Mouse (Mus musculus) CD8-positive naive resting alpha-beta T cell, adult 2 months (primary cell): Measurements from ENCODE around the gene Asrgl1.
"Not testable (repeated sequence)": the region's sequence is repeated elsewhere in the genome, so short reads cannot be mapped to it uniquely, and the experiment has no call there.

Experiments
- DNase-seq, 2 experiments: peaks; one replicate each; pipeline ENCODE4 v3.0.0; 2022; ENCODE audit warnings: low read depth in 2 of 2, low spot score in 2 of 2

The Asrgl1 gene

DNA sequence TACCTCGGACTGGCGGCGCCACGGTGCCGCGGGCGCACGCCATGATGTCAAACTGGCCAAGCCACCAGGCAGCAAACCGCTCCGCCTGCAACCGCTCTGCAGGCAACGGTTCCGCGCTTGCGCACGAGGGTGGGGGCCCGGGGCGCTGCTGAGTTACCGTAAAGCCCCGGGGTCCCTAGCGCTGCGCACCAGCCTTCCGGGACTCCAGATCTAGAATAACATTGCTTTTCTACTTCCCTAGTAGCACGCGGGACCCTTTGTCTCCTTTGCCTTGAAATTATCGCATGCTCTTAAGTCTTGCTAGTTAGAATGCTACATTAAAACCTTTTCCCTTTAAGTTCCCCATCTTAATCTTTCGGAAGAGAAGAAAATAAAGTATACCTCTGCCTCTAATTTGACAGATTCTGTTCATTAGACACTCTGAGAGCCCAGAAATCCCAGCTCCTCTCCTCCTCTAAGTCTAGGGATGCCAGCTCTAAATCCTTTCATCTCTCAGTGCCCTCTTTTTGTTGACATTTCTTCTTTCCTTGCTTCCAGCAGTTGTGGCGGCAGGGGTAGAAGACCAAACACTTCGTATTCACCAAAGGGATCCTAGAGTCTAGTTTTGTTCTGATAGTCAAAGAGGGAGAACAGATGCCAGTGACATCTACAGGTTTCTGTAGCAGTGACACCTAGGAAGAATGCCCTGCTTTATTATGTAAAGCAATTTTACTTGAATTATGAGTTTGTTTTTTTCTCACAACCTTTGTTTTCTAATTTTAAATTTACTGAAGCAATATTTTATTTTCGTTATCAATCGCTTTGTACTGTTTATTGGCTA lies at the start of gene Asrgl1:
Gene Asrgl1 (minus strand): TSS at position 125 of the 820 bp plus-strand sequence.
- peak; percentile 84 to 89 for DNase-seq

- DNase-seq: no peak
Observed at GRCm38 (mm10) chr19:9146214-9146613, 10.8 kb upstream of the Asrgl1 start.

DNA sequence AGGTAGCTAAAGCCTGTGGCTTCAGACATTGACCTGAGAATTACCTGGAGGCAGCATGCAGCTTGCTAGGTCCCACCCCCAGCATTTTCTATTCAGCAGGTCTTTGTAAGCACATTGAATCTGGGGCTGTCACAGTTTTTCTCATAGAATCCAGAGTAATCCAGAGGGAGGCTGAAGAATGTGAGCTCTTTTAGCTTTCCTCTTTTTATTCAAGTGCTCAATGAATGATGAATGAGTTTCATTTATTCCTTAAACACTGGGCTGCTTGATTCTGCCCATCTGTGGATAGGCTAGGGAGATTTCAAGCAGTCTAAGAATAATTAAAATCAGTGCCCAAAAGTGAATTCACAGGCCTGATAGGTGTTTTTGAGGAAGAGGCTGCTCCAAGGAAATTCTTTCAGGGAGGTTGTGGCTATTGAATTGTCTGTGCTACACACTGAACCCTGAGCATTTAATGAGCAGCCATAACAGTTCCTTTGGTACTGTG lies 8.2 kb upstream of the Asrgl1 start:
- no peak for DNase-seq

GRCm38 (mm10) chr19:9143230-9143629 lies 7.8 kb upstream of the Asrgl1 start:
- DNase-seq: no peak

DNA sequence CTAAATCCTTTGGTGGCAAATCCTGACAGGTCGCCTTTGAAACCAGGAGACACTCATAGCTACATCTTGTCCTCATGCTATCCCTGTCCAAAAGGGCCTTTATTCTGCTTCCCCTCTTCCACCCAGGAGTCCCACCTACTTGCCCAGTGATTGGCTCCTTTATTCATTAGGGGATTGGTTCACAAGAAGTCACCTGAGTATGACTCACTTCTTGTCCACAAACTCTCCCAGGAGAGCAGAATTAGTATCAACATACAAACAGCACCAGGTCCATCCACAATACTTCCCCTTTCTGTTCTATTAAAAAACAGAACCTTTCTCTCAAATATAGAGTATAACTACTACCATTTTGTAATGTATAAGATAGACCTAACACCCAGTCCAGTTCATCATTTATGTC lies 4.9 kb upstream of the Asrgl1 start:
- not testable (repeated sequence) for DNase-seq

DNA sequence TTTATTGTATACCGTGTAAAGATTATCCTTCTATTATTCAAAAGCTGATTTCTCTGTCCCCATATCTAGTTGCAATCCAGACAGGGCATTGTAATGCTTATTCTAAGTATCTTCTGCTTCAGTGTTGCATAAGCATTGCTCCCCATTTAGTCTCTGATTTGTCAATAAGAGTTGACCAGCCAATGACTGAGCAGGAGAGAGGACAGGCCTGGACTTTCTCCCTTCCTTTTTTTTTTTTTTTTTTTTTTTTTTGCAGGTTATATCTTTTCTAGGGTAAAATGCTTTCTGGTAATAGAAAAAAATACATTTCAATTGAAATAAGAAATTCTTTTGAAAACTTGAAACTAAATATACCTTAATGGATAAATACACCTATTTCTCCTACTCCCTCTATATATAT lies 1.7 kb upstream of the Asrgl1 start:
- no peak for DNase-seq

GRCm38 (mm10) chr19:9134746-9135511 lies 507 bp downstream of the Asrgl1 start:
- DNase-seq: peak in 1 of 2 experiments; percentile 40

GRCm38 (mm10) chr19:9129996-9130395 lies 5.4 kb downstream of the Asrgl1 start:
- DNase-seq: no peak

DNA sequence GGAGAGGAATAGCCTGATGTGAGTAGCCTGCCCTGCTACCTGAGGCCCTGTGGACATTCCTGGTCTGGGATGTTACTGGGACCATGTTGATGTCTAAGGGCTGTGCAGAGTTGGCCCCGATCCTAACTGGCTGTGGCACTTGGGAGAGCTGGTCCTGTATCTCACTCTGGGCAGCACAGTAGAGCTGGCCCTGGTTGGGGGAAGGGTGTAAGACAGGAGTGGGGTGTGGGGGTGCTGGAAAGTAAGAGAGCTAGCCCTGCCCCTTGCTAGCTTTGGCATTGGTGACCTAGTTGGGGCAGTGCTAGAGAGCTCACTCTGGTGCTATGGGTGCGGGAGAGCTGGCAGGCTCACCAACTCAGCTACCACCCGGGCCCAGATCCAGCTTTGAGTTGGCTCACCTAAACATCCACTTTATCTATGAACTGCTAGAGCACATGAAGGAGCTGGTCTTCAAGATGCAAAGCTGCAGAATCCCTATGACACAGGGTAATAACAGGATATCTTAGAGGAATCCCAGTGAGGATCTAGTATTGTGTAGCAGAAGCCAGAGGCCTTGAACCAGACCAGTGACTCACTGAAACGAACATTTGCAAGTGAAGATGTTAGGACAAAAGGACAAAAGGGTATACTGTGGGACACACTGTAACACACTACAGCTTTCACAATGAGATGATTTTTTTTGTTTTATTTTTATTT lies 6.8 kb downstream of the Asrgl1 start:
- DNase-seq: no peak

DNA sequence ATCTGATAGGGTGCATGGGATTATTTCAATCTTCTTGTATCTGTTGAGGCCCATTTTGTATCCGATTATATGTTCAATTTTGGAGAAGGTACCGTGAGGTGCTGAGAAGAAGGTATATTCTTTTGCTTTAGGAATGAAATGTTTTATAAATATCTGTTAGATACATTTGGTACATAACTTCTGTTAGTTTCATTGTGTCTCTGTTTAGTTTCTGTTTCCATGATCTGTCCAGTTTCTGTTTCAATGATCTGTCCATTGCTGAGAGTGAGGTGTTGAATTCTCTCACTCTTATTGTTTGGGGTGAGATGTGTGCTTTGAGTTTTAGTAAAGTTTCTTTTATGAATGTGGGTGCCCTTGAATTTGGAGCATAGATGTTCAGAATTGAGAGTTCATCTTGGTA lies 11.4 kb downstream of the Asrgl1 start:
- not testable (repeated sequence) for DNase-seq

DNA sequence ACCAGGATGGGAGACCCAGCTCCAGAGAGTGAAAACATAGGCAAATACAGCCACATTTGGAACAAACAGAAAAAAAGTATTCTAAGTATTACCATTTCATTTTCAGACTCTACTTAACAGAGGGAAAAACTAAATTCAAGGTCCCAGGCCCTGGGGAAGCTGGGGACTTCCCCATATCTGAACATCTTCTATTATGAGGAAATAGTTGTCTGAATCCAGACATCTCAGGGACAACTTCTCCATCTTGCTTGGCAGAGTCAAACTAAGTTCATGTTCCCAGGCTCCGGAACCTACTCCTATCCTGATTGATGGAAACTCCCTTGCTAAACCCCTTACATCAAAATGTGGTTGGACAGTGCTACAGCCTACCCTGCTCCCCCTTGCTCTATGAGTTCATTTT lies 13.0 kb downstream of the Asrgl1 start:
- DNase-seq: no peak

DNA sequence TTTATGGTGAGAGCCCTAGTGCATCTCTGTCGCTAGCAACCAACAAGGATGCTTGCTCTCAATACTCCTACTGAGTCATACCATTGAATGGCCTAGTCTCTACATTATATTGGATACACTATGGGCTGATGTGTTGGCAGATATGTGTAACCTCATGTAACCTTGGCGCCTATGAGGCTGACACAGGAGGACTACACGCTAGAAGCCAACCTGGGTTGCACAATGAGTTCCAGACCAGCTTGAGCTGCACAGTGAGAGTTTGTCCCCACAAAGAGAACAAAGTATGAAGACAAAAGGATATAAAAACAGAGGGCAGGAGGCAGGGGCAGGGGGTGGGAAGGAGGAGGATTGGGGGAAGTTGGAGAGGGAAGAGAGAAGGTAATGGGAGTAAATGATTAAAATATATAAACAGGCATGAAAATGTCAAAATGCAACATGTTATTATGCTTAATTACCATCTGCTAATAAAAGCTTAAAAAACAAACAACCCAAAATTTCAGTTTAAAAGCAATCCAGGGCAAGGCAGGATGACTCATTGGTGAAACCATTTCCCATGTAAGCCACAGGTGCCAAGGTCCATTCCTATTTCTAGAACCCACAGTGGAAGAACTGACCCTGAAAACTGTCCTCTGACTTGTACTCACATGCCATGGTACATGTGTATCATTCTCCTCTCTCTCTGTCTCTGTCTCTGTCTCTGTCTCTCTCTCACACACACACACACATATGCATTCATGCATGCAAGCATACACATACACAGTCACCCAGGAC lies 15.6 kb downstream of the Asrgl1 start:
- DNase-seq: no peak

- DNase-seq: no peak
Observed at GRCm38 (mm10) chr19:9117275-9117674, 18.2 kb downstream of the Asrgl1 start.

GRCm38 (mm10) chr19:9116268-9116667 lies 19.2 kb downstream of the Asrgl1 start:
- DNase-seq: no peak

GRCm38 (mm10) chr19:9112043-9112442 lies 23.4 kb downstream of the Asrgl1 start:
- no peak for DNase-seq

GRCm38 (mm10) chr19:9110182-9110869 lies 25.1 kb downstream of the Asrgl1 start:
- DNase-seq: peak; percentile 42 to 57

DNA sequence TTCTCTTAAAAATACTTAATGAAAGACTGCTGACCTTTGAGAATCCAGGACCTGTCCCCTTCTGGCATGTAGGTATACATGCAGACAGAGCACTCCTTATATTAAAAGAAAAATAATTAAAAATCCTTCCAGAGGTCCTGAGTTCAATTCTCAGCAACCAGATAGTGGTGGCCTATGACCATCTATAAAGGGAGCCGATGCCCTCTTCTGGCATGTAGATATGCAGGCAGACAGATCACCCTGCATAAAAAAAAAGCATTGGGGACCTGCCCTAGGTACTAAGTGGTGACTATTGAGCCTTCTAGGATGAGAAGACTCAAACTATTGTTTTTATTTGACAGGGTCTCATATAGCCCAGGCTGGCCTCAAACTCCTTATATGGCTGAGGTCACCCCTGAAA lies 26.9 kb downstream of the Asrgl1 start:
- no peak for DNase-seq

DNA sequence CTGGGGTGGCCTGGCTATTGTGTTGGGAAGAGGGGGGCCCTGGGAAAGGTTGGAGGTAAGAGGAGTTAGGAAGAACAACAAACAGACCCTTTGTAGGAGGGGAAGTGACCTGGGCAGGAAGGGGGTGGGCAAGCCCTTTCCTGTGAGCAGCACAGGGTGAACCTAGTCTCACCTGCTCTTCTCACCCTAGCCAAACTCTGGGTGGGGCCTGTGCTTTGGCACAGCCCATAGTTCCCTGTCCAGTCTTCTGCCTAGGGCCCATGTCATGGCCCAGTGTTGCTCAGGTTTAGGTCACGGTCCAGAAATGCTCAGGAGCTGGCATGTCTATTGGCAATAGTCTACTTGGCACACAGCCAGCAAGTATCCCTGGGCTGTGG lies 28.1 kb downstream of the Asrgl1 start:
- no peak for DNase-seq

- DNase-seq: no peak
Observed at GRCm38 (mm10) chr19:9106751-9107378, 28.6 kb downstream of the Asrgl1 start.

GRCm38 (mm10) chr19:9106096-9106495 lies 29.3 kb downstream of the Asrgl1 start:
- no peak for DNase-seq
